Mouse (Mus musculus) embryo, embryonic 11.5 days (tissue): ENCODE data around the gene Vav1.
A peak's percentile ranks its signal among the peaks of the same experiment; 100 is the strongest.

Source experiments
- DNase-seq: peaks from one replicate; pipeline ENCODE4 v3.0.0-alpha.2; 2012; ENCODE audit warnings: low read depth, low spot score

Gene Vav1

GRCm38 (mm10) chr17:57278943-57279590, at the start of gene Vav1:
TSS of gene Vav1 (plus strand) at chr17:57279100.
- DNase-seq: no peak

- DNase-seq: no peak
Observed at GRCm38 (mm10) chr17:57229851-57230727, 48.8 kb upstream of the Vav1 start.

GRCm38 (mm10) chr17:57230728-57231125, 48.2 kb upstream of the Vav1 start:
- no peak for DNase-seq

GRCm38 (mm10) chr17:57231321-57231771, 47.6 kb upstream of the Vav1 start:
- no peak for DNase-seq

- DNase-seq: no peak
Observed at GRCm38 (mm10) chr17:57232200-57232599, 46.7 kb upstream of the Vav1 start.

DNA sequence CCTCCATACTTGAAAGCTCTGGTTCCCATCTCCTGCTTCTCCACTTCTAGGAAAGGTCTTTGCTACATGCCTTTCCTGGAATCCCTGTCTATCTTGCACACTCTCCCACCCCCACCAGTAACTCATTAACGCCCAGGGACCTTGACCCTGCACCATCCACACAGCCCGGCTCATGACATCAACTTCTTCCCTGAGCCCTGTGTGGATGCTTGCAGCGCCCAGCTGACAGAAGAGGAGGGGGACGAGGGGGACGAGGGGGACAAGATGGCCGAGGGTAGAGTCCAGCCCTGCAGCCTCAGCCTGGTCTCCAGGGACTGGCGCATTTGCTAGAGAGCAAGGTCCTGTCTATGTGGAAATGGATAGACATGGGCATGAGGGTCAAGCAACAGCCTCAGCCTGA, 45.9 kb upstream of the Vav1 start:
- DNase-seq: no peak

- DNase-seq: no peak
Observed at GRCm38 (mm10) chr17:57234254-57234928, 44.5 kb upstream of the Vav1 start.

DNA sequence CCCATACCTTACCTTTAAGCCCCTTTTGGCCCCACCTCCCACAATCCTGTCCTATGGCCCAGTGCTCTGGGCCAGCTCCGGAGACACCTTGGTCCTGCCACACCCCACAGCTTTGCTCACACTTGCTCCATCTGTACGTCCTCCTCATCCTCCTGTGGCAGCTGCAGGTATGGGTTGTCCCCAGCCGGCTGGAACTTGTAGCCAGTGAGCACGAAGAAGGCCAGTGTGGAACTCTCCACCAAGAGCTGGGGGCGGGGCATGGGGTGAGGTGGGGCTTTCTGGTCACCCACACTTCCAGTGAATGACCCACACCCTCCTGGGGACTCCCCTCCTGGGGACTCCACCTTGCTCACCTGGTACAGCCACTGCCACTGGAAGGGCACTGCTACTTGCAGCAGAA, 43.1 kb upstream of the Vav1 start:
- no peak for DNase-seq

DNA sequence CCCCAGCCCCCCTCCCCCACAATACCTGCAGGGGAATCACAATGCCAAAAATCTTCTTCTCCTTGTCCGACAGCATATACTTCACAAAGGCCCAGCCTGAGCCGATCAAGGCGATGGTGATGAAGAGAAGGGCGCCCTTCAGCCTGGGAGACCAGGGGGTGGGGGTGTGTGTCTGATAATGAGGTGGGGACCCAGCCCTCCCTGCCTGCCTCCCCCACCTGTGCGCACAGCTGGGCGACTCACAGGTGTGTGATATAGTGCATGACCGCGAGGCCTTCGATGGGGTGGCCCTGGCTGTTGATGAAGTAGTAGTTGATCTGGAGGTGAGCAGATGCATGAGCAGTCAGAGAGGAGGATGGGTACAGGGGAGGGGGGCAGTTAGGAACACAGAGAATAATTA, 41.7 kb upstream of the Vav1 start:
- no peak for DNase-seq

DNA sequence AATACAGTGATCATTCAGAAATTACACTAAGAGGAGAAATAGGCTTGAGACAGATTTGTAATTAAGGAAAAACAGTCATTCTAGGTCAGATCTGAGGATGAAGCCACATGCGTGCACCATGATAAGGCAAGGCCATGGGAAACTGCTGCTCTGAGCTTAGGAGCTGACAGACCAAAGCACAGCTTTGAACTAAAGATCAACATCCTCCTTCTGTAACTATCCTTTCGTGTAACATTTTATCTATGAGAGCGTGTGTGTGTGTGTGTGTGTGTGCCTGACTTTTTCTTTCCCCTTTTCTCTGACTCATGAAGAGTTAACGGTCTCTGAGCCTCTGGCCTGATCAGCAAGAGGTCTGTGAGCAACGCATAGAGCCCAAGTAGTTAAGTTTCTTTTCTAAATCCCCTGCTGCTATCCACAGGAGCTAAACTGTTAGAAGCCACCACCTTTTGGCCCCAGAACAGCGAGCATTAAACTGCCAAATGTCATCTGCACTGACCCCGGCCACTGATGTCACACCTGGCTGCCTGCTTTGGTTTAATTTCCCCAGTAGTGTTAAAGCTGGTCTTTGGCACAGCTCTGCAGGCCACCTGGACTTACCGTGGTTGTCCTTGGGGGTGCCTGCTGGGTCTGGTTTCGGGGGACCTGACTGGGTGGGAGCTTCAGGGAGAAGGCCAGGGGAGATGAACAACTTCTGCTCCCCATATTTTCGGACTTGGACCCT, 35.1 kb upstream of the Vav1 start:
- no peak for DNase-seq

DNA sequence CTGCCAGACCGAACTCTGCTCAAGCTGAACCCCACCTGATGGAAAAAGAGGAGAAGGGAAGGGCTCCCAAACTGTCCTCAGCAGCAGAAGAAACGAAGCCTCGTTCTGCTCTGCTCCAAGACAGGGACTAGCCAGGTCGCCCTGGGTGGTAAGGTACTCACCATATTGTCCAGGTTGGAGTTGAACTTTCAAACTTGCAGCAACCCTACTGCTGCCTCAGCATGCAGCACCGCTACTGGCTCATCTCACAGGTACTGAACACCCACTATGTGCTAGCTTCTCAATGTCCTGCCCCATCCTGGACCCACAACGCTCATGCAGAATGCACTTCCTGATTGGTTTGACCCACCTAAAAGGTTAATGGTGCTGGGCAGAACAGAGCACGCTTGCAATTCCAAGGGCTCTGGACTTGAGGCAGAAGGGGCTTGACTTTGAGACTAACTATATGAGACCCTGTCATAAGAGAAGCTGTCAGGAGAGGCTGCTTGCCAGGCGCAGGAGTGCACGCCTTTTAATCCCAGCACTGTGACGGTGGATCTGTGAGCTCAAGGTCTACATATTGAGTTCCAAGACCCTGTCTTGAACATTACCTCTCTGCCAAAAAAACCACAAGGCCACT, 33.5 kb upstream of the Vav1 start:
- no peak for DNase-seq

GRCm38 (mm10) chr17:57246663-57247392, 32.1 kb upstream of the Vav1 start:
- DNase-seq: no peak

DNA sequence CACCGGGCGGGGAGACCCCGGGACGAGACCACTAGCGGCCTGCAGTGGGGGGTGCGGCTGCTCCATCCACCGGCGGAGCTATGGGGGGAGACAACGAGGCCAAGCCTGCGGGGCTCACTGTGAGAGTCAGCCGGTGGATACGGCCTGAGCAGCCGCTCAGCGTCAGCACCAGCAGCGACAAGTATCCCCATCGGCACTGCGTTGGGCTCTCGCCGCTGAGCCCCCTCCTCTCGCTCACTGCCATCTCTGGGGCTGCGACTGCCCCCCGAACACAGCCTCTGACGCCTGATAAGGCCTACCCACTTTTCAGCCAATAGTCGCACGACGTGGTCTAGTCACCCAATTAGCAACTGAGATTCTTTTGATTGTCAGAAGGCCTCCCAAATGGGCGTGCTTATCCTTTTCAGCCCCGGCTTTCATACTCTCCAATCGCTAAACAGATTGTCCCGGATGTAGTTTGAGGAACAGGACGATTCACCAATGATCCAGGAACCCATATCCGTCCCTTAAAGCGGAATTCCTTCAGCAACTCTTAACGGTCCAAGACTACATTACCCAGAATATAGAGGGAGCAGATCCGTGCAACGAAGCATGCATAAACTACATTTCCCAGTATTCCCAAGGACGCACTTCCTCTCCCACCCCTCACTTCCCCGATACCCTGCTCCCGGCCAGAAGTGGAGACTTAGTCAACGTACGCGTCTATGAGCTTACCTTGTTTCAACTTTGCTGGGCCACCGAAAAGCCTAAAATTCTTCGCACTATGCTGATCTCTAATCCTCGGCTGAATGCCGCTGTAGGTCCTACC, 31.3 kb upstream of the Vav1 start:
- DNase-seq: peak; percentile 93

DNA sequence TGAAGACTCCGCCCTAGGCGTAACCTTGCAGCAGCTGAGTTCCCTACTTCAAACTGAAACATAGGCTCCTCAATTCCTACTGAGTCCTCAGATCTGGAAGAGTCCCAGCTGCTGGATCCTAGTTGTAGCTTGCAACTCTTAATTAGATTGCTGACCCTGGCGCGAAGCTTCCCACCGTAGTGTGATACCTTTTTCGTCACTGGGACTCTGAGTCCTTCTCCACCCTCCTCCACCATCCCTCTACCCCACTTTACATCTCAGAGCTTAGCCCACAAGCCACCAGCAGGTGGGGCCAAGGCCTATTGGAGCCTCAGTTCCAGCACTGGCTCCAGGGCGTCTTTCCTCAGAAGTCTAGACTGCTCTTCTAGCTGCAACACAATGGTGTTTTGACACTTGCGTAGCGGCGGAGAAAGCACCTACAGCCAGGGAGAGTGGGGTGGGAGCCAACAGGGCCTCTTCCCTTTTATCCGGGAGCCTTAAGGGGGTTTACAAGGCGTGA, 30.6 kb upstream of the Vav1 start, which contains the start of gene Gpr108:
TSS of gene Gpr108 (minus strand) at position 246 of the 499 bp plus-strand sequence.
- DNase-seq: peak; percentile 78

GRCm38 (mm10) chr17:57248771-57249170, 30.1 kb upstream of the Vav1 start:
- no peak for DNase-seq

- DNase-seq: peak; percentile 89
Observed at GRCm38 (mm10) chr17:57249186-57250181, 29.4 kb upstream of the Vav1 start, which contains the start of gene Trip10. TSS of gene Trip10 (plus strand) at chr17:57249455.

- DNase-seq: no peak
Observed at GRCm38 (mm10) chr17:57250461-57251160, 28.3 kb upstream of the Vav1 start.
